Mouse (Mus musculus): Measurements from ENCODE around the gene Ripk1. TPM values are rescaled to one million over a fixed set of nuclear protein-coding genes. Genes with fewer than 3 reads are reported as not detected.

The Ripk1 gene
- polyA plus RNA-seq, 1 experiment from 2014 or later = 9.2 TPM

- H3K9me3 ChIP-seq = no peaks in the 10 kb centered on the region
- H3K27me3 ChIP-seq (replicated peaks) = no peaks in the 10 kb centered on the region
- 58% methylated on average over 3 of the region's 3 CpGs for WGBS
- peaks cover 18% of the 10 kb centered on the region for H3K4me1 ChIP-seq
- H3K4me3 ChIP-seq = no peak overlapping the region
- H3K9ac ChIP-seq = no peak overlapping the region
- H3K36me3 ChIP-seq = peaks cover 16% of the 10 kb centered on the region
- H3K4me2 ChIP-seq = no peak overlapping the region
- no peak overlapping the region for H3K27ac ChIP-seq (replicated peaks)
- ATAC-seq (ENCODE audit: extremely low read depth, insufficient number of reproducible peaks, low FRiP score, low TSS enrichment) = no peak
Observed at GRCm38 (mm10) chr13:34079801-34080200, 77.6 kb downstream of the Ripk1 start.

GRCm38 (mm10) chr13:34081926-34082325 is 79.8 kb downstream of the Ripk1 start:
- Histone ChIP-seq H3K27me3 (replicated peaks) (no peaks in the 10 kb centered on the region), H3K4me3 (no peak overlapping the region), H3K27ac (replicated peaks) (no peak overlapping the region), H3K9ac (no peak overlapping the region), H3K36me3 (no peaks in the 10 kb centered on the region), H3K4me2 (no peak overlapping the region), H3K4me1 (peaks cover 16% of the 10 kb centered on the region), H3K9me3 (no peaks in the 10 kb centered on the region)
- no peak for ATAC-seq (ENCODE audit: extremely low read depth, insufficient number of reproducible peaks, low FRiP score, low TSS enrichment)
- WGBS = 78% methylated on average over 4 of the region's 4 CpGs

- WGBS = 58% methylated on average over 9 of the region's 9 CpGs
- H3K36me3 ChIP-seq = no peaks in the 10 kb centered on the region
- no peaks in the 10 kb centered on the region for H3K27me3 ChIP-seq (replicated peaks)
- ATAC-seq (ENCODE audit: extremely low read depth, insufficient number of reproducible peaks, low FRiP score, low TSS enrichment) = no peak
- peaks cover 24% of the 10 kb centered on the region for H3K4me1 ChIP-seq
- H3K9ac ChIP-seq = no peak overlapping the region
- H3K9me3 ChIP-seq = no peaks in the 10 kb centered on the region
- H3K27ac ChIP-seq (replicated peaks) = no peak overlapping the region
- no peak overlapping the region for H3K4me3 ChIP-seq
- H3K4me2 ChIP-seq = no peak overlapping the region
Observed at GRCm38 (mm10) chr13:34084026-34084750, 82.0 kb downstream of the Ripk1 start.

Other genes with a start within 250 kb of the Ripk1 start
- not detected in 2 replicates for gene Serpinb6e, start 159.0 kb upstream of the Ripk1 start, polyA plus RNA-seq (2015; fragmentation: Nextera tagmentation; extraction: Ambion mirVana)
- gene Serpinb6c, start 96.7 kb upstream of the Ripk1 start, polyA plus RNA-seq (2015; fragmentation: Nextera tagmentation; extraction: Ambion mirVana) = not detected in 2 replicates
- gene Nqo2, start 37.7 kb upstream of the Ripk1 start, polyA plus RNA-seq (2015; fragmentation: Nextera tagmentation; extraction: Ambion mirVana) = 23.7 and 29.7 TPM in 2 replicates
- gene Serpinb6a, start 431 bp downstream of the Ripk1 start, polyA plus RNA-seq (2015; fragmentation: Nextera tagmentation; extraction: Ambion mirVana) = 47.7 and 52.0 TPM in 2 replicates
- gene Bphl, start 35.2 kb downstream of the Ripk1 start, polyA plus RNA-seq (2015; fragmentation: Nextera tagmentation; extraction: Ambion mirVana) = 39.9 and 46.4 TPM in 2 replicates
- 140 and 144 TPM in 2 replicates for gene Tubb2a, start 75.6 kb downstream of the Ripk1 start, polyA plus RNA-seq (2015; fragmentation: Nextera tagmentation; extraction: Ambion mirVana)
- 36.7 and 40.0 TPM in 2 replicates for gene Tubb2b, start 128.1 kb downstream of the Ripk1 start, polyA plus RNA-seq (2015; fragmentation: Nextera tagmentation; extraction: Ambion mirVana)
- 65.3 and 81.5 TPM in 2 replicates for gene Psmg4, start 160.6 kb downstream of the Ripk1 start, polyA plus RNA-seq (2015; fragmentation: Nextera tagmentation; extraction: Ambion mirVana)

Data from heart, embryonic 13.5 days (tissue).